Mouse (Mus musculus): ENCODE results near the gene Atad2b.

- TF ChIP-seq CTCF (IDR thresholded peaks at IDR 0.05; ENCODE audit: borderline replicate concordance, control insufficient read depth, extremely low read depth, insufficient read depth, low read length, poor library complexity): no peak
- no peak for TF ChIP-seq POLR2A (IDR thresholded peaks at IDR 0.05; ENCODE audit: control insufficient read depth, extremely low read depth, insufficient read depth, low read length, poor library complexity)
Observed at GRCm38 (mm10) chr12:4906476-4906875, 10.7 kb upstream of the Atad2b start.
